In genomic region chr2:79825853-79826252, GRCm38 (mm10) we compare ENCODE assay signal across 23 mouse cellular contexts.
DNase-seq lines count a peak whose midpoint lies in the region; ATAC-seq and TF ChIP-seq lines count a peak whose summit lies in the region.
"Had no signal": no experiment of that assay in that cellular context is flagged by ENCODE, and none has a peak within 500 bp of the region (broad histone marks: within the 10 kb centered on the region; RNA-seq: fewer than 3 reads in every experiment).

No protein-coding gene starts in this region.

- H3K9me3 ChIP-seq in kidney, embryonic 14.5 days (ENCODE audit: control insufficient read depth, low read length): no peaks in the 10 kb centered on the region
- no peaks in the 10 kb centered on the region for H3K9me3 ChIP-seq in kidney, embryonic 16.5 days (ENCODE audit: low read length)
- H3K9me3 ChIP-seq: embryonic facial prominence, embryonic 10.5 days; embryonic facial prominence, embryonic 12.5 days; forebrain, embryonic 13.5 days; forebrain, embryonic 15.5 days; G1E had no signal

- H3K36me3 ChIP-seq in kidney, embryonic 14.5 days (ENCODE audit: control insufficient read depth, insufficient read depth, low read length): no peaks in the 10 kb centered on the region
- no peaks in the 10 kb centered on the region for H3K36me3 ChIP-seq in kidney, embryonic 16.5 days (ENCODE audit: insufficient read depth, low read length)
- no peaks in the 10 kb centered on the region for H3K36me3 ChIP-seq in kidney, adult 2 months (ENCODE audit: control insufficient read depth, insufficient read depth, low read length)
- H3K36me3 ChIP-seq: embryonic facial prominence, embryonic 10.5 days; embryonic facial prominence, embryonic 12.5 days; forebrain, embryonic 15.5 days; G1E had no signal

- no peak for DNase-seq in kidney, postnatal 14 days
- DNase-seq in kidney, adult 2 months: no peak
- DNase-seq in forelimb bud, embryonic 11.5 days (ENCODE audit: low read depth, low spot score): peak; percentile 11
- DNase-seq: adrenal gland, adult 8-10 months; adrenal gland, postnatal 14 days; adrenal gland, postnatal 36 days; B cell, adult 2 months; cerebellum, adult 11-12 months; cerebellum, adult 2 months; cerebellum, adult 9-10 months; cerebellum, postnatal 10 days; cerebellum, postnatal 25 days had no signal

- 29% methylated on average over 4 of the region's 4 CpGs for WGBS in kidney, embryonic 14.5 days
- WGBS in kidney, embryonic 16.5 days: 28% methylated on average over 4 of the region's 4 CpGs
- 49% methylated on average over 4 of the region's 4 CpGs for WGBS in kidney, adult 2 months

- H3K27ac ChIP-seq in kidney, embryonic 14.5 days (ENCODE audit: low read depth, low read length): no peak overlapping the region
- H3K27ac ChIP-seq in kidney, embryonic 16.5 days (ENCODE audit: low read length): no peak overlapping the region
- no peak overlapping the region for H3K27ac ChIP-seq in kidney, adult 2 months (ENCODE audit: insufficient read depth, low read depth, low read length)
- H3K27ac ChIP-seq: embryonic facial prominence, embryonic 10.5 days; embryonic facial prominence, embryonic 12.5 days; forebrain, embryonic 13.5 days; forebrain, embryonic 15.5 days had no signal

- H3K27me3 ChIP-seq in kidney, embryonic 14.5 days (ENCODE audit: control insufficient read depth, insufficient read depth, low read length): no peaks in the 10 kb centered on the region
- H3K27me3 ChIP-seq in kidney, embryonic 16.5 days (ENCODE audit: insufficient read depth, low read length): no peaks in the 10 kb centered on the region
- H3K27me3 ChIP-seq in kidney, adult 2 months (replicated peaks; ENCODE audit: control insufficient read depth, insufficient read depth, low read length): no peaks in the 10 kb centered on the region; the same call in 1 of the 2 replicates
- H3K27me3 ChIP-seq: CH12.LX; embryonic facial prominence, embryonic 12.5 days; forebrain, embryonic 13.5 days; forebrain, embryonic 15.5 days had no signal

- ATAC-seq in kidney, embryonic 14.5 days (ENCODE audit: low FRiP score, low TSS enrichment): peak; percentile 76; the same call in 1 of the 2 replicates
- ATAC-seq in kidney, embryonic 16.5 days (ENCODE audit: low FRiP score, low TSS enrichment): peak; percentile 42; the same call in 1 of the 2 replicates
- ATAC-seq: activated CD4-positive, CD25-positive, alpha-beta regulatory T cell, adult 4 months; CD4-positive, CD25-positive, alpha-beta regulatory T cell, adult 4 months; forebrain, embryonic 13.5 days; forebrain, embryonic 15.5 days; Patski had no signal

- H3K9ac ChIP-seq in kidney, embryonic 14.5 days (ENCODE audit: low read depth, low read length): no peak overlapping the region
- H3K9ac ChIP-seq in kidney, embryonic 16.5 days (replicated peaks; ENCODE audit: low read length): no peak overlapping the region
- H3K9ac ChIP-seq: embryonic facial prominence, embryonic 12.5 days; forebrain, embryonic 13.5 days; forebrain, embryonic 15.5 days had no signal

- no peak for TF ChIP-seq CTCF in kidney, adult 2 months (conservative IDR thresholded peaks at IDR 0.05; ENCODE audit: insufficient read depth, insufficient read length, low read depth, low read length)

- H3K4me1 ChIP-seq in kidney, embryonic 14.5 days (ENCODE audit: control insufficient read depth, insufficient read depth, low read length): no peaks in the 10 kb centered on the region
- H3K4me1 ChIP-seq in kidney, embryonic 16.5 days (ENCODE audit: insufficient read depth, low read length): no peaks in the 10 kb centered on the region
- H3K4me1 ChIP-seq in kidney, adult 2 months (ENCODE audit: control insufficient read depth, insufficient read depth, low read length): no peaks in the 10 kb centered on the region
- H3K4me1 ChIP-seq: embryonic facial prominence, embryonic 10.5 days; embryonic facial prominence, embryonic 12.5 days; forebrain, embryonic 13.5 days; forebrain, embryonic 15.5 days had no signal

- no peak overlapping the region for H3K4me3 ChIP-seq in kidney, embryonic 14.5 days (ENCODE audit: low read length)
- no peak overlapping the region for H3K4me3 ChIP-seq in kidney, embryonic 16.5 days (ENCODE audit: low read length)
- no peak overlapping the region for H3K4me3 ChIP-seq in kidney, adult 2 months (ENCODE audit: insufficient read depth, low read depth, low read length)
- H3K4me3 ChIP-seq: embryonic facial prominence, embryonic 10.5 days; embryonic facial prominence, embryonic 12.5 days; forebrain, embryonic 13.5 days; forebrain, embryonic 15.5 days had no signal

- H3K4me2 ChIP-seq in kidney, embryonic 14.5 days (replicated peaks; ENCODE audit: low read depth, low read length): no peak overlapping the region
- no peak overlapping the region for H3K4me2 ChIP-seq in kidney, embryonic 16.5 days (replicated peaks; ENCODE audit: low read depth, low read length)
- H3K4me2 ChIP-seq: embryonic facial prominence, embryonic 12.5 days; forebrain, embryonic 13.5 days; forebrain, embryonic 15.5 days had no signal

- TF ChIP-seq POLR2A in kidney, adult 2 months (IDR thresholded peaks at IDR 0.05; ENCODE audit: low read depth, low read length): no peak
